17 mouse cellular contexts compared by ENCODE assay signal in genomic region chr10:42094274-42095000, GRCm38 (mm10).
"Had no signal": no experiment of that assay in that cellular context is flagged by ENCODE, and none has a peak within 500 bp of the region (broad histone marks: within the 10 kb centered on the region; RNA-seq: fewer than 3 reads in every experiment).

No protein-coding gene starts in this region.

- H3K27ac ChIP-seq: liver, embryonic 13.5 days; midbrain, embryonic 12.5 days; midbrain, embryonic 15.5 days; neural tube, embryonic 12.5 days; neural tube, embryonic 15.5 days; stomach, embryonic 15.5 days had no signal

- H3K9me3 ChIP-seq: liver, embryonic 13.5 days; midbrain, embryonic 12.5 days; midbrain, embryonic 15.5 days; neural tube, embryonic 12.5 days; neural tube, embryonic 15.5 days; stomach, embryonic 15.5 days had no signal

- ATAC-seq: midbrain, embryonic 15.5 days had no signal

- H3K27me3 ChIP-seq: liver, embryonic 13.5 days; neural tube, embryonic 12.5 days; neural tube, embryonic 15.5 days; stomach, embryonic 15.5 days had no signal

- H3K36me3 ChIP-seq: liver, embryonic 13.5 days; midbrain, embryonic 12.5 days; midbrain, embryonic 15.5 days; neural tube, embryonic 12.5 days; neural tube, embryonic 15.5 days; stomach, embryonic 15.5 days had no signal

- H3K4me3 ChIP-seq: liver, embryonic 13.5 days; midbrain, embryonic 12.5 days; midbrain, embryonic 15.5 days; neural tube, embryonic 12.5 days; neural tube, embryonic 15.5 days; stomach, embryonic 15.5 days had no signal

- DNase-seq: kidney, adult 18-20 months; kidney, adult 9 months; kidney, postnatal 14 days; kidney, postnatal 4 days; liver, embryonic 13.5 days; lung, adult 2 months; right cerebral cortex, adult 18-20 months; right cerebral cortex, postnatal 25 days; spleen, adult 18-20 months; thymus, adult 18-20 months; thymus, postnatal 14 days; thymus, postnatal 4 days had no signal
